Comparison of ENCODE assay signal across 8 mouse cellular contexts in genomic region chr6:117900126-117901080, GRCm38 (mm10). TPM values are rescaled to one million over a fixed set of nuclear protein-coding genes. Genes with fewer than 3 reads are reported as not detected.
DNase-seq lines count a peak whose midpoint lies in the region; ATAC-seq and TF ChIP-seq lines count a peak whose summit lies in the region.

Hnrnpf (plus strand) TSS chr6:117900324.

- no peaks in the 10 kb centered on the region for H3K27me3 ChIP-seq in lung, embryonic 14.5 days (ENCODE audit: insufficient read depth, low read length)
- no peaks in the 10 kb centered on the region for H3K27me3 ChIP-seq in intestine, embryonic 16.5 days (replicated peaks; ENCODE audit: control insufficient read depth, insufficient read depth, low read length)
- H3K27me3 ChIP-seq in liver, postnatal 0 days (ENCODE audit: insufficient read depth, low read length) = no peaks in the 10 kb centered on the region
- H3K27me3 ChIP-seq in stomach, embryonic 14.5 days (ENCODE audit: control insufficient read depth, insufficient read depth, low read length) = no peaks in the 10 kb centered on the region

- no peak within 1 kb of the TSS for H3K9ac ChIP-seq in lung, embryonic 14.5 days
- H3K9ac ChIP-seq in intestine, embryonic 16.5 days (ENCODE audit: low read depth, low read length) = no peak within 1 kb of the TSS
- H3K9ac ChIP-seq in liver, postnatal 0 days (replicated peaks) = no peak within 1 kb of the TSS
- H3K9ac ChIP-seq in stomach, embryonic 14.5 days (replicated peaks; ENCODE audit: low read depth, low read length) = no peak within 1 kb of the TSS

- H3K4me2 ChIP-seq in lung, embryonic 14.5 days = no peak within 1 kb of the TSS
- H3K4me2 ChIP-seq in intestine, embryonic 16.5 days (ENCODE audit: low read depth, low read length) = no peak within 1 kb of the TSS
- H3K4me2 ChIP-seq in liver, postnatal 0 days (ENCODE audit: low read depth, low read length) = peak within 1 kb of the TSS; percentile 58
- H3K4me2 ChIP-seq in stomach, embryonic 14.5 days (replicated peaks; ENCODE audit: low read depth, low read length) = no peak within 1 kb of the TSS

- 0 out of 2 replicates have a peak, but pooled peaks have one; percentile 8 for TF ChIP-seq EP300 in liver, postnatal 0 days (IDR thresholded peaks at IDR 0.05; ENCODE audit: low read depth)

- H3K4me1 ChIP-seq in lung, embryonic 14.5 days (ENCODE audit: insufficient read depth) = no peaks in the 10 kb centered on the region
- H3K4me1 ChIP-seq in bone marrow, adult 2 months (ENCODE audit: control insufficient read depth, insufficient read depth, low read length) = peaks cover 3% of the 10 kb centered on the region; the same call in 1 of the 2 replicates
- no peaks in the 10 kb centered on the region for H3K4me1 ChIP-seq in intestine, embryonic 16.5 days (ENCODE audit: control insufficient read depth, insufficient read depth, low read length)
- peaks cover 22% of the 10 kb centered on the region for H3K4me1 ChIP-seq in liver, postnatal 0 days (ENCODE audit: insufficient read depth)
- H3K4me1 ChIP-seq in stomach, embryonic 14.5 days (ENCODE audit: control insufficient read depth, insufficient read depth, low read length) = 0 out of 2 replicates have a peak, but pooled peaks cover 4% of the 10 kb centered on the region

- H3K9me3 ChIP-seq in lung, embryonic 14.5 days (ENCODE audit: low read depth, low read length) = no peaks in the 10 kb centered on the region
- no peaks in the 10 kb centered on the region for H3K9me3 ChIP-seq in intestine, embryonic 16.5 days (ENCODE audit: control insufficient read depth, low read length)
- H3K9me3 ChIP-seq in liver, postnatal 0 days (ENCODE audit: low read length) = no peaks in the 10 kb centered on the region
- no peaks in the 10 kb centered on the region for H3K9me3 ChIP-seq in stomach, embryonic 14.5 days (ENCODE audit: control insufficient read depth, low read depth, low read length)

- no peak for TF ChIP-seq POLR2A in bone marrow, adult 2 months (IDR thresholded peaks at IDR 0.05; ENCODE audit: borderline replicate concordance, control insufficient read depth, low read depth, low read length)

- DNase-seq in lung, embryonic 14.5 days = no peak
- DNase-seq in lung, adult 18-20 months = no peak
- no peak for DNase-seq in gastrocnemius, postnatal 4 days (ENCODE audit: low spot score in 2 of 2)
- peak; percentile 61 for DNase-seq in liver, postnatal 0 days
- no peak for DNase-seq in cerebellum, adult 11 months

- no peaks in the 10 kb centered on the region for H3K36me3 ChIP-seq in lung, embryonic 14.5 days (ENCODE audit: insufficient read depth)
- H3K36me3 ChIP-seq in intestine, embryonic 16.5 days (ENCODE audit: control insufficient read depth, insufficient read depth, low read length) = no peaks in the 10 kb centered on the region
- no peaks in the 10 kb centered on the region for H3K36me3 ChIP-seq in liver, postnatal 0 days (replicated peaks; ENCODE audit: insufficient read depth, low read length)
- no peaks in the 10 kb centered on the region for H3K36me3 ChIP-seq in stomach, embryonic 14.5 days (ENCODE audit: control insufficient read depth, insufficient read depth, low read length)

- no peak within 1 kb of the TSS for H3K4me3 ChIP-seq in lung, embryonic 14.5 days (ENCODE audit: low read depth, low read length)
- H3K4me3 ChIP-seq in bone marrow, adult 2 months (replicated peaks; ENCODE audit: control insufficient read depth, low read depth, low read length) = peak within 1 kb of the TSS; percentile 37
- H3K4me3 ChIP-seq in intestine, embryonic 16.5 days (ENCODE audit: low read length) = no peak within 1 kb of the TSS
- H3K4me3 ChIP-seq in liver, postnatal 0 days (ENCODE audit: low read depth, low read length) = peak within 1 kb of the TSS; percentile 19
- H3K4me3 ChIP-seq in stomach, embryonic 14.5 days (ENCODE audit: low read depth, low read length) = no peak within 1 kb of the TSS

- H3K27ac ChIP-seq in lung, embryonic 14.5 days (ENCODE audit: low read depth) = no peak within 1 kb of the TSS
- peak within 1 kb of the TSS; percentile 72 for H3K27ac ChIP-seq in bone marrow, adult 2 months (ENCODE audit: control insufficient read depth, insufficient read depth, low read depth, low read length, poor library complexity)
- no peak within 1 kb of the TSS for H3K27ac ChIP-seq in intestine, embryonic 16.5 days (ENCODE audit: low read length)
- H3K27ac ChIP-seq in liver, postnatal 0 days (ENCODE audit: low read depth) = peak within 1 kb of the TSS; percentile 77
- H3K27ac ChIP-seq in stomach, embryonic 14.5 days (ENCODE audit: low read length) = no peak within 1 kb of the TSS

- ATAC-seq in lung, embryonic 14.5 days (ENCODE audit: insufficient read depth) = no peak
- no peak for ATAC-seq in intestine, embryonic 16.5 days
- peak; percentile 81 for ATAC-seq in liver, postnatal 0 days
- ATAC-seq in stomach, embryonic 14.5 days (ENCODE audit: insufficient number of reproducible peaks, insufficient read depth, low FRiP score, low read depth) = no peak

- no peak for TF ChIP-seq CTCF in lung, embryonic 14.5 days (IDR thresholded peaks at IDR 0.05; ENCODE audit: low read depth)
- no peak for TF ChIP-seq CTCF in bone marrow, adult 2 months (IDR thresholded peaks at IDR 0.05; ENCODE audit: control insufficient read depth, insufficient read depth, low read length)
- no peak; the same call in 1 of the 2 replicates for TF ChIP-seq CTCF in liver, postnatal 0 days (IDR thresholded peaks at IDR 0.05; ENCODE audit: low read depth)

- WGBS in lung, embryonic 14.5 days = 73% methylated on average over 17 of the region's 17 CpGs
- WGBS in bone marrow, adult 2 months = 4% methylated on average over 17 of the region's 17 CpGs
- WGBS in intestine, embryonic 16.5 days = 74% methylated on average over 17 of the region's 17 CpGs
- 28% methylated on average over 17 of the region's 17 CpGs for WGBS in liver, postnatal 0 days (ENCODE audit: insufficient replicate concordance)
- 80% methylated on average over 17 of the region's 17 CpGs for WGBS in stomach, embryonic 14.5 days

RNA-seq across cellular contexts. Expression of gene Hnrnpf, which starts in this region (rescaled TPM):
- polyA plus RNA-seq in lung, embryonic 14.5 days (2014; fragmentation: Nextera tagmentation; extraction: Ambion mirVana) = 803 and 809 TPM in 2 replicates
- polyA plus RNA-seq in bone marrow, adult 2 months (2011; ENCODE audit: insufficient read depth, insufficient read length, low replicate concordance, missing spikeins) = 200 and 242 TPM in 2 replicates
- 100 to 1,000 TPM; 299 to 333 TPM for total RNA-seq in gastrocnemius, postnatal 4 days (2021)
- polyA plus RNA-seq in intestine, embryonic 16.5 days (2015; fragmentation: Nextera tagmentation; extraction: Ambion mirVana) = 751 and 822 TPM in 2 replicates
- 264 and 270 TPM in 2 replicates for polyA plus RNA-seq in liver, postnatal 0 days (2015; fragmentation: Nextera tagmentation; extraction: Ambion mirVana)
- 685 and 701 TPM in 2 replicates for polyA plus RNA-seq in stomach, embryonic 14.5 days (2014; fragmentation: Nextera tagmentation; extraction: Ambion mirVana)

Comparison
In these comparisons a context has a peak if more than half of its experiments do, and no peak if none do; other contexts are left out.
1. H3K27ac ChIP-seq: peak in bone marrow, adult 2 months (single experiment) and liver, postnatal 0 days (single experiment); none in lung, embryonic 14.5 days (single experiment), intestine, embryonic 16.5 days (single experiment) and stomach, embryonic 14.5 days (single experiment).
2. H3K4me3 ChIP-seq: peak in bone marrow, adult 2 months (single experiment) and liver, postnatal 0 days (single experiment); none in lung, embryonic 14.5 days (single experiment), intestine, embryonic 16.5 days (single experiment) and stomach, embryonic 14.5 days (single experiment).